ENCODE assay signal across 27 mouse cellular contexts in genomic region chr4:134774126-134774525, GRCm38 (mm10). TPM values are rescaled to one million over a fixed set of nuclear protein-coding genes. Genes with fewer than 3 reads are reported as not detected.
DNase-seq lines count a peak whose midpoint lies in the region; ATAC-seq and TF ChIP-seq lines count a peak whose summit lies in the region.
"Had no signal": no experiment of that assay in that cellular context is flagged by ENCODE, and none has a peak within 500 bp of the region (broad histone marks: within the 10 kb centered on the region; RNA-seq: fewer than 3 reads in every experiment).

No protein-coding gene starts in this region.

- H3K9me3 ChIP-seq in G1E (replicated peaks): no peaks in the 10 kb centered on the region
- no peaks in the 10 kb centered on the region for H3K9me3 ChIP-seq in liver, embryonic 13.5 days (replicated peaks)
- H3K9me3 ChIP-seq in heart, embryonic 10.5 days: no peaks in the 10 kb centered on the region
- H3K9me3 ChIP-seq: embryonic facial prominence, embryonic 12.5 days; embryonic facial prominence, embryonic 15.5 days; heart, embryonic 12.5 days; heart, embryonic 15.5 days had no signal

- H3K4me3 ChIP-seq in G1E (ENCODE audit: low read depth, low read length): peak overlapping the region; percentile 32; the same call in 1 of the 2 replicates
- H3K4me3 ChIP-seq in liver, embryonic 13.5 days (replicated peaks): no peak overlapping the region
- H3K4me3 ChIP-seq in heart, embryonic 10.5 days: no peak overlapping the region
- H3K4me3 ChIP-seq: embryonic facial prominence, embryonic 12.5 days; embryonic facial prominence, embryonic 15.5 days; gastrocnemius, adult 2 months; heart, embryonic 12.5 days; heart, embryonic 15.5 days had no signal

- DNase-seq in A20 (ENCODE audit: low read depth, low spot score) (peak; percentile 76), G1E (ENCODE audit: low spot score) (peak; percentile 58)
- DNase-seq in induced T-regulatory cell, adult 2 months (ENCODE audit: low read depth): peak; percentile 39
- no peak for DNase-seq in liver, embryonic 13.5 days
- DNase-seq in retina, embryonic 14.5 days (ENCODE audit: low spot score): no peak
- DNase-seq in embryo, embryonic 9.5 days (ENCODE audit: extremely low spot score): no peak
- DNase-seq in heart, embryonic 10.5 days (ENCODE audit: low spot score): no peak
- DNase-seq: adrenal gland, adult 2 months; adrenal gland, postnatal 36 days; cerebellum, adult 11-12 months; cerebellum, adult 9-10 months; cerebellum, postnatal 14 days; forebrain, postnatal 0 days; gastrocnemius, adult 2 months; gastrocnemius, postnatal 14 days; heart, adult 11 months; heart, postnatal 10 days; heart, postnatal 4 days had no signal

- H3K4me1 ChIP-seq in G1E (ENCODE audit: insufficient read depth, low read depth, low read length): peaks cover 66% of the 10 kb centered on the region
- peaks cover 71% of the 10 kb centered on the region for H3K4me1 ChIP-seq in liver, embryonic 13.5 days (replicated peaks)
- peaks cover 45% of the 10 kb centered on the region for H3K4me1 ChIP-seq in heart, embryonic 10.5 days

- H3K27ac ChIP-seq in liver, embryonic 13.5 days: 0 out of 2 replicates have a peak overlapping the region, but pooled peaks have one; percentile 1
- no peak overlapping the region for H3K27ac ChIP-seq in heart, embryonic 10.5 days
- H3K27ac ChIP-seq: embryonic facial prominence, embryonic 12.5 days; embryonic facial prominence, embryonic 15.5 days; gastrocnemius, adult 2 months; heart, embryonic 15.5 days; hindbrain, embryonic 14.5 days; hindbrain, postnatal 0 days had no signal

- 37% methylated on average over 6 of the region's 6 CpGs for WGBS in liver, embryonic 13.5 days (ENCODE audit: insufficient replicate concordance)
- WGBS in heart, embryonic 10.5 days: 77% methylated on average over 6 of the region's 6 CpGs

- H3K9ac ChIP-seq in liver, embryonic 13.5 days: no peak overlapping the region
- H3K9ac ChIP-seq: embryonic facial prominence, embryonic 12.5 days; embryonic facial prominence, embryonic 15.5 days; forebrain, postnatal 0 days; heart, embryonic 12.5 days; heart, embryonic 15.5 days; hindbrain, embryonic 14.5 days had no signal

- no peak overlapping the region for H3K4me2 ChIP-seq in liver, embryonic 13.5 days
- H3K4me2 ChIP-seq: embryonic facial prominence, embryonic 12.5 days; embryonic facial prominence, embryonic 15.5 days; heart, embryonic 12.5 days; heart, embryonic 15.5 days; hindbrain, embryonic 14.5 days had no signal

- TF ChIP-seq CTCF in G1E (IDR thresholded peaks at IDR 0.05; ENCODE audit: low read depth, low read length): no peak

- no peaks in the 10 kb centered on the region for H3K27me3 ChIP-seq in G1E (ENCODE audit: insufficient read depth, low read length)
- no peaks in the 10 kb centered on the region; the same call in 1 of the 2 replicates for H3K27me3 ChIP-seq in liver, embryonic 13.5 days
- H3K27me3 ChIP-seq in heart, embryonic 10.5 days (ENCODE audit: insufficient read depth, poor library complexity, severe bottlenecking): peaks cover 9% of the 10 kb centered on the region; the same call in 1 of the 2 replicates
- H3K27me3 ChIP-seq: embryonic facial prominence, embryonic 15.5 days; heart, embryonic 12.5 days; heart, embryonic 15.5 days; Patski had no signal

- no peaks in the 10 kb centered on the region for H3K36me3 ChIP-seq in G1E (replicated peaks)
- no peaks in the 10 kb centered on the region for H3K36me3 ChIP-seq in liver, embryonic 13.5 days
- H3K36me3 ChIP-seq in heart, embryonic 10.5 days: no peaks in the 10 kb centered on the region
- H3K36me3 ChIP-seq: embryonic facial prominence, embryonic 12.5 days; embryonic facial prominence, embryonic 15.5 days; heart, embryonic 12.5 days; heart, embryonic 15.5 days had no signal

- ATAC-seq in G1E (ENCODE audit: extremely low read depth, insufficient number of reproducible peaks, low FRiP score, poor library complexity, severe bottlenecking): no peak
- peak; percentile 43 for ATAC-seq in liver, embryonic 13.5 days (ENCODE audit: low read depth)
- ATAC-seq: forebrain, embryonic 14.5 days; forebrain, postnatal 0 days; intestine, postnatal 0 days; Patski had no signal

RNA-seq across cellular contexts. Expression of gene Ldlrap1, which starts 6.3 kb away (rescaled TPM):
- total RNA-seq in G1E (2014; fragmentation: Nextera tagmentation) (23.3 and 23.4 TPM in 2 replicates), G1E (2017) (9.4 TPM in 2 replicates)
- polyA plus RNA-seq in G1E (2012): 12.8 and 14.6 TPM in 2 replicates
- 20.3 and 23.1 TPM in 2 replicates for polyA plus RNA-seq in liver, embryonic 13.5 days (2015; fragmentation: Nextera tagmentation; extraction: Ambion mirVana)
- 17.6 and 17.8 TPM in 2 replicates for polyA plus RNA-seq in heart, embryonic 10.5 days (2016; fragmentation: Nextera tagmentation; extraction: Ambion mirVana)

Comparison
In these comparisons a context has a peak if more than half of its experiments do, and no peak if none do; other contexts are left out.
1. DNase-seq: peak in A20 (single experiment), G1E (single experiment) and induced T-regulatory cell, adult 2 months (single experiment); none in liver, embryonic 13.5 days (single experiment), retina, embryonic 14.5 days (single experiment), embryo, embryonic 9.5 days (single experiment) and heart, embryonic 10.5 days (single experiment).